Mouse (Mus musculus) heart, adult 2 months (tissue): Measurements from ENCODE around the gene Gm17019.
"Not testable (repeated sequence)": the region's sequence is repeated elsewhere in the genome, so short reads cannot be mapped to it uniquely, and the experiment has no call there.

Experiments used
- CTCF ChIP-seq: fragments of 200-600 bp; IDR thresholded peaks from 2 replicates; pipeline ENCODE4 v1.8.1; 2022; ENCODE audit warnings: antibody characterized with exemption, mild to moderate bottlenecking, moderate library complexity
- EP300 ChIP-seq: fragments of 200-500 bp; IDR thresholded peaks from 2 replicates; pipeline ENCODE4 v1.6.1; 2011; ENCODE audit warnings: low read depth, low read length, control low read depth; ENCODE audit not compliant: insufficient read depth
- POLR2A ChIP-seq: fragments of 200-500 bp; IDR thresholded peaks from 2 replicates; pipeline ENCODE4 v1.6.1; 2011; ENCODE audit warnings: mild to moderate bottlenecking, low read depth, low read length, control low read depth; ENCODE audit not compliant: insufficient read depth

DNA sequence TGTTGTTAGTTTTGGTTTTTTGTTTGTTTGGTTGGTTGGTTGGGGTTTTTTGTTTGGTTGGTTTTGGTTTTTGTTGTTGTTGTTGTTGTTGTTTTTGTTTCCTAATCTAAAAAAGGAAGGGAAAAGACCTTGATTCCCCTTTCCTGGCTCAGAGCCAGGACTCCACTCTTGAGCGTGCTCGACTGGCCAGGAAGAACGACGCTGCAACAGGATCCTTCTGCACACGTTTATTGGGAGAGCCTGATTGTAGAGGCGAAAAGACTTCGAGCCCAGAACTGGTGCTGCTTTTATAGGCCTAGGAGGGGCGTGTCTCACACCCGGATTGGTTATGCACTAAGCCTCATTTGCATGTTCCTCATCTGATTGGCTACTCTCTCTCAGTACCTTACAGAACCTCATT, 34.7 kb downstream of the Gm17019 start:
- TF ChIP-seq EP300, CTCF, POLR2A: not testable (repeated sequence)
